Mouse (Mus musculus): ENCODE measurements around the gene Ttc27.
A peak's percentile ranks its signal among the peaks of the same experiment; 100 is the strongest.
"Not testable (repeated sequence)": the region's sequence is repeated elsewhere in the genome, so short reads cannot be mapped to it uniquely, and the experiment has no call there.

The Ttc27 gene

GRCm38 (mm10) chr17:74717618-74718151 lies at the start of gene Ttc27:
Gene Ttc27, plus strand, starts transcription at chr17:74717732.
- DNase-seq (ENCODE audit: low read depth), result peak; percentile 99

GRCm38 (mm10) chr17:74668010-74668409 lies 49.5 kb upstream of the Ttc27 start:
- DNase-seq (ENCODE audit: low read depth), result peak; percentile 19

- DNase-seq (ENCODE audit: low read depth), result no peak
Measured at GRCm38 (mm10) chr17:74670031-74670430, 47.5 kb upstream of the Ttc27 start.

- no peak for DNase-seq (ENCODE audit: low read depth)
Measured at GRCm38 (mm10) chr17:74672446-74672845, 45.1 kb upstream of the Ttc27 start.

- DNase-seq (ENCODE audit: low read depth), result peak; percentile 80
Measured at GRCm38 (mm10) chr17:74673251-74673650, 44.3 kb upstream of the Ttc27 start.

GRCm38 (mm10) chr17:74678061-74678460 lies 39.5 kb upstream of the Ttc27 start:
- no peak for DNase-seq (ENCODE audit: low read depth)

- DNase-seq (ENCODE audit: low read depth), result no peak
Measured at GRCm38 (mm10) chr17:74684927-74685326, 32.6 kb upstream of the Ttc27 start.

GRCm38 (mm10) chr17:74688555-74688954 lies 29.0 kb upstream of the Ttc27 start:
- no peak for DNase-seq (ENCODE audit: low read depth)

GRCm38 (mm10) chr17:74689406-74689805 lies 28.1 kb upstream of the Ttc27 start:
- DNase-seq (ENCODE audit: low read depth), result no peak

GRCm38 (mm10) chr17:74701661-74702060 lies 15.9 kb upstream of the Ttc27 start:
- not testable (repeated sequence) for DNase-seq (ENCODE audit: low read depth)

- no peak for DNase-seq (ENCODE audit: low read depth)
Measured at GRCm38 (mm10) chr17:74705480-74705879, 12.1 kb upstream of the Ttc27 start.

GRCm38 (mm10) chr17:74706593-74706992 lies 10.9 kb upstream of the Ttc27 start:
- DNase-seq (ENCODE audit: low read depth), result no peak

- DNase-seq (ENCODE audit: low read depth), result no peak
Measured at GRCm38 (mm10) chr17:74707637-74708152, 9.8 kb upstream of the Ttc27 start.

GRCm38 (mm10) chr17:74710731-74711130 lies 6.8 kb upstream of the Ttc27 start:
- DNase-seq (ENCODE audit: low read depth), result no peak

- DNase-seq (ENCODE audit: low read depth), result no peak
Measured at GRCm38 (mm10) chr17:74711627-74712026, 5.9 kb upstream of the Ttc27 start.

- DNase-seq (ENCODE audit: low read depth), result no peak
Measured at GRCm38 (mm10) chr17:74715128-74715527, 2.4 kb upstream of the Ttc27 start.

- DNase-seq (ENCODE audit: low read depth), result no peak
Measured at GRCm38 (mm10) chr17:74715724-74716123, 1.8 kb upstream of the Ttc27 start.

GRCm38 (mm10) chr17:74716643-74717042 lies 889 bp upstream of the Ttc27 start:
- no peak for DNase-seq (ENCODE audit: low read depth)

- no peak for DNase-seq (ENCODE audit: low read depth)
Measured at GRCm38 (mm10) chr17:74717091-74717617, 378 bp upstream of the Ttc27 start.

- peak; percentile 53 for DNase-seq (ENCODE audit: low read depth)
Measured at GRCm38 (mm10) chr17:74732872-74733271, 15.3 kb downstream of the Ttc27 start.

GRCm38 (mm10) chr17:74735392-74735791 lies 17.9 kb downstream of the Ttc27 start:
- DNase-seq (ENCODE audit: low read depth), result no peak

GRCm38 (mm10) chr17:74749659-74750058 lies 32.1 kb downstream of the Ttc27 start:
- no peak for DNase-seq (ENCODE audit: low read depth)

GRCm38 (mm10) chr17:74751026-74751425 lies 33.5 kb downstream of the Ttc27 start:
- DNase-seq (ENCODE audit: low read depth), result no peak
